Mouse (Mus musculus) right cerebral cortex, postnatal 25 days (tissue): ENCODE data around the gene Lamtor1.

Source experiments
- DNase-seq: peaks from one replicate; pipeline ENCODE4 v3.0.0; 2022

Lamtor1 gene

DNA sequence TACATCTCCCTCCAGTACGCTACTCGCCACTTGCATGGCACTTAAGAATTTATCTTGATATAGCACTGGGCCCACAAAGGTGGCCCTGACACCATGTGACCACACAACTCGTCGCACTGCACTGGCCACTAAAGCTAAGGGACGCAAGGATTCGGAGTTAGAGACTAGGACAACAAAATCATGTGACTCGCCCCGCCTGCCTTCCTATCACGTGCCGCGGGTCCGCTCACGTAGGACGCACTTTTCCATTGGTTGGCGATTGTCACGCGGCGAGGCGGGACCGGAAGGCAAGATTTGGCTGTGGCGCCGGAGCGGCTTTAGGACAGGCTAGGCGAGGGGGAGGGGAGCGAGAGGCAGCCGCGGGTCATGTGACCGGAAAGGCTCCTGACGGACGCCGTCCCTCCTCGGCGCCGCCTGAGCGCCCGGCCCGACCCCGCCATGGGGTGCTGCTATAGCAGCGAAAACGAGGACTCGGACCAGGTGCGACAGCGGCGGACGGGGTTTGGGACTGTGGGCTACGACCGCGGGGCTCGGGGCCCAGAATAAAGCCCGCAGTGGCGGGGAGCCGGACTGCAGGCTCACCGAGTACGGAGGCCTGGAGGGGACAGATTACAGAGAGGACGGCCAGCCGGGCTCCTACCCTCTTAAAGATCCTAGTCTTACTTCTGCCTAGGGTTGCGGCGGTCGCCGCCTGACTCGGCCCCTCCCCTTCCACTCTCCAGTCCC lies at the start of gene Lamtor1:
TSS of gene Lamtor1 (plus strand) at position 344 of the 726 bp plus-strand sequence.
- DNase-seq, result peak; percentile 100

GRCm38 (mm10) chr7:101857094-101857493 lies 48.6 kb upstream of the Lamtor1 start, which contains the start of gene Folr2:
Gene Folr2, minus strand, starts transcription at chr7:101857194.
- no peak for DNase-seq

GRCm38 (mm10) chr7:101858362-101858761 lies 47.3 kb upstream of the Lamtor1 start:
- DNase-seq, result no peak

GRCm38 (mm10) chr7:101860978-101861377 lies 44.7 kb upstream of the Lamtor1 start:
- DNase-seq, result no peak

DNA sequence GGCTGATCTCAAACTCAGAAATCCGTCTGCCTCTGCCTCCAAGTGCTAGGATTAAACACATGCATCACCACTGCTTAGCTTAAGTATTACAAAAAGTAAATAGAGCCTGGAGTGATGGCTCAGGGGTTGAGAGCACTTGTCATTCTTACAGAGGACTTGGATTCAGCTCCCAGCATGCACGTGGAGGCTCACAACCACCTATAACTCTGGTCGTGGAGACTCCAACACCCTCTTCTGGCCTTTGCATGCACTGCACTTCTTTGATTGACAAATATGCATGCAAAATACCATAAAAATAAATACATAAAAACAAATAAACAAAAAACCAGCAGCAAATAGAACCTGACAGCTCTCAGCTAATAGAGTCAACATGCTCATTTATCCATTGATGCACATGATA lies 43.4 kb upstream of the Lamtor1 start:
- no peak for DNase-seq

GRCm38 (mm10) chr7:101863415-101863814 lies 42.3 kb upstream of the Lamtor1 start, which contains the start of gene Anapc15:
Gene Anapc15, plus strand, starts transcription at chr7:101863715.
- no peak for DNase-seq

DNA sequence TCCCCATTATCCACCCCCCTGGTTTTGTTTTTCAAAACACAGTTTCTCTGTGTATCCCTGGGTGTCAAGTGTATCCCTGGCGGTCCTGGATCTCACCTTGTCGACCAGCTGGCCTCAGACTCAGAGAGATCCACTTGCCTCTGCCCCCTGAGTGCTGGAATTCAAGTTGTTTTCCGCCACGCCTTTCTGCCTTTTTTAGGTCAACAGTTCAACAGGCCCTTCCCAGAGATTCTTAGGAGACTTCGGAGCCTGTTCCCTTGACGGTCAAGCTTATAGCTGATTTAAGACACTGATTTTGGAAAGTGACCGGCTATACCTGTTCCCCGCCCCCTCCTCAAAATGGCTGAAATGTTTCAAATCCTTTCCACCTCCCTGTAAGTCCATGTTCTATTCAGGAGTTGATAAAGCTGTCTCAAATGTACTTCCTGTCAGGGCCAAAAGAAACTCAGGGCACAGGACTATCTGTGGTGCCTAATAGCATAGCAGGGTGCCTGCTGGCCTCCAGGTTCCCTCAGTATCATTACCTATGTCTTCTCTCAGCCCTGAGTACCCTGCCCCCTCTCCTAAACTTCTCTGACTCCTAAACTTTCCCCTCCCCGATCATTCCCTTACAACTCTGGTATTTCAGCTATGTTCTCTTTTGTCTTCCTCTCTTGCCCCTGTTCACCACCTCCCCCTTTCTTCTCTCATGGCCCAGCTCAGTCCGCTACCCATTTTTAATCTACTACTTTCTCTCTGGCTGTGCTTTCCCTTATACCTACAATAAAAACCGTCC lies 39.0 kb upstream of the Lamtor1 start:
- DNase-seq, result no peak

- no peak for DNase-seq
These were observed 38.2 kb upstream of the Lamtor1 start for GRCm38 (mm10) chr7:101867482-101867881.

- DNase-seq, result no peak
These were observed 37.2 kb upstream of the Lamtor1 start for GRCm38 (mm10) chr7:101868241-101869162.

DNA sequence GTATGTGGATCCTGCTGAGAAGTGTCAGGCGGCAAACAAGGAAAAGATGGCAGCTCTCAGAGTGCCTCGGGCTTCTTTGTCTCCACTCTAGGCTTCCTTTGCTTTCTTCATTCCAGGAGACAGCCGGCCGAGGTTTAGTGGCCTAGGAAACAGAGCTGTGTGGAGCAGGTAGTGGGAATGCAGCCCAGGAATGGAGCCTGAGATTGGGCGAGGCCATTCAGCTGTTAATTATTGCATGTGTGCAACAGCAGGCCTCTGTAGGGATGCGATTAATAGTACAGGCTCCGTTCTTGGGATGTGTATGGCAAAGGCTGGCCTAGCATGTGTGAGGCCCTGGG lies 36.6 kb upstream of the Lamtor1 start:
- no peak for DNase-seq

GRCm38 (mm10) chr7:101870629-101871028 lies 35.1 kb upstream of the Lamtor1 start, which contains the start of gene Folr1:
Gene Folr1, minus strand, starts transcription at chr7:101870788.
- DNase-seq, result no peak

- no peak for DNase-seq
These were observed 34.4 kb upstream of the Lamtor1 start for GRCm38 (mm10) chr7:101871296-101871695.

- DNase-seq, result no peak
These were observed 29.7 kb upstream of the Lamtor1 start for GRCm38 (mm10) chr7:101875978-101876377.

DNA sequence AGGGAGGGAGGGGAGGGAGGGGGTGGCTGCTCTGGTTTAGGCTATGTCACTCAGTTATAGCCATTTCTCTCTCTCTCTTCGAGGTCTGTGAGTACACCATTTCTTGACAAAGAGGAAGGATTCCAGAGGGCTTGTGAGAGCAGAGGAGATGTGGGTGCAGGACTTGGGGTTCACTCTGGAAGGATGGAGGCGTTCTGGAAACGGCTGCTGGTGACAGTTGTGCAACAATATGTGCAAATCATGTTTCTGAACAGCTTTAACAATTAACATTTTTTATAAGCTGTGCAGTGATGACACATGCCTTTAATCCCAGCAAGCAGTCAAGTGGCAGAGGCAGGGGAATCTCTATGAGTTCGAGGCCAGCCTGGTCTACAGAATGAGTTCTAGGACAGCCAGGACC lies 24.8 kb upstream of the Lamtor1 start:
- DNase-seq, result no peak

DNA sequence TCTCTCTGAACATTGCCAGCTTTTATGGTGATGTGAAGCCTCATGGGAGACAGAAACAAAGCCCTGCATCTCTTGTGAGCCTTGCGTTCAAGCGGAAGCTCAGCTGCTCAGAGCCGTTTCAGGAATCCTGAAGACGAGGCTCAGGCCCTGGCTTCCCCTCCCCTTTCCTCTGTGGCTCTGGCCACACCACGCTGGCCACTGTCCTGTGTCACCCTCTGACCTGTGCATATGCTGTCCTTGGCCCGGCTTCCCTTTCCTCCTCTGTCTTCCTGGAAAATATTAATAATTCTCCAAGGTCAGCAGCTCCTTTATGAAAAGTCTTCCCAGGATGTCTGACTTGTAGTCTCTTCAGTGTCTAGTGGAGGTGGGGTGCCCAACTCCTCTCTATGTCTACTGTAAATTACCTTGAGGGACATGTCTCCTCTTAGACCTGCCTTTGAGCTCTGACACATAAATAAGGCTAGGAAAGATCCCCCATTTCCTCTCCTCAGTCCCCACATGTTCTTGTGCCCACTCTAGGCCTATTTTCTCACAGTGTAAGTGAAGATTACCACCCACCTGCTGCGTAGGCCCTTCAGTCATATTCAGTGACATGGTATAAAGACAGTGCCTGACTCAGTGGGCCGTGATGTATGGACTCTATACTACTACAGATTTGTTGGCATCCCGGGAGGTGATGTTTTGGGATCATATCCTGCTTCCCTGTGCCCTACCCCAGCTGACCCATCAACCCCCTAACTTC lies 23.1 kb upstream of the Lamtor1 start:
- no peak for DNase-seq

- DNase-seq, result no peak
These were observed 21.5 kb upstream of the Lamtor1 start for GRCm38 (mm10) chr7:101884160-101884559.

GRCm38 (mm10) chr7:101886274-101886673 lies 19.4 kb upstream of the Lamtor1 start:
- no peak for DNase-seq

DNA sequence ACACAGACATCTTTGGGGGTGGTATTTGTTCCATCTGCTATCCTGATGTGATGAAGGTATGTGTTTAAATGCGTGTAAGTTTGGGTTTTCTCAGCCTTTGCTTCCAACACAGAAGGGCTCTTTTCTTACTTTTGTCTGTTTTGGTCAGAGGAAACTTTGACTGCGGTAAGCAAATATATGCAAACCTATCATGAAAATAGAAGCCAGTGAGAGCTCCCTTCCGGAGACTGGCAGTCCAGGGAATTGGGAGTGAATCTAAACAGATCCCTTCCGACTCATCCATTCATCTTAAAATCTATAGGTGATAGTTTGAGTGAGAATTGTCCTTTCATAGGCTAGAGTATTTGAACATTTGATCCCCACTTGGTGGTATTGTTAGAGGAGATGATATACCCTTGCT lies 17.2 kb upstream of the Lamtor1 start:
- no peak for DNase-seq

DNA sequence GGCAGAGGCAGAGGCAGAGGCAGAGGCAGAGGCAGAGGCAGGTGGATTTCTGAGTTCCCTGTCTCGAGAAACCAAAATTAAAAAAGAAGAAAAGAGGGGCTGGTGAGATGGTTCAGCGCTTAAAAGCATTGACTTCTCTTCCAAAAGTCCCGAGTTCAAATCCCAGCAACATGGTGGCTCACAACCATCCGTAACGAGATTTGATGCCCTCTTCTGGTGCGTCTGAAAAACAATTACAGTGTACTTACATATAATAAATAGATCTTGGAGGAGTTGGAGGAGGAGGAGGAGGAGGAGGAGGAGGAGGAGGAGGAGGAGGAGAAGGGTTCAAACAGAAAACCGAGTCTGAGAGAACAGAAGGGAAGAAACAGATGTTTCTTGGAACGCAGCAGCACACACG lies 10.0 kb upstream of the Lamtor1 start:
- no peak for DNase-seq

DNA sequence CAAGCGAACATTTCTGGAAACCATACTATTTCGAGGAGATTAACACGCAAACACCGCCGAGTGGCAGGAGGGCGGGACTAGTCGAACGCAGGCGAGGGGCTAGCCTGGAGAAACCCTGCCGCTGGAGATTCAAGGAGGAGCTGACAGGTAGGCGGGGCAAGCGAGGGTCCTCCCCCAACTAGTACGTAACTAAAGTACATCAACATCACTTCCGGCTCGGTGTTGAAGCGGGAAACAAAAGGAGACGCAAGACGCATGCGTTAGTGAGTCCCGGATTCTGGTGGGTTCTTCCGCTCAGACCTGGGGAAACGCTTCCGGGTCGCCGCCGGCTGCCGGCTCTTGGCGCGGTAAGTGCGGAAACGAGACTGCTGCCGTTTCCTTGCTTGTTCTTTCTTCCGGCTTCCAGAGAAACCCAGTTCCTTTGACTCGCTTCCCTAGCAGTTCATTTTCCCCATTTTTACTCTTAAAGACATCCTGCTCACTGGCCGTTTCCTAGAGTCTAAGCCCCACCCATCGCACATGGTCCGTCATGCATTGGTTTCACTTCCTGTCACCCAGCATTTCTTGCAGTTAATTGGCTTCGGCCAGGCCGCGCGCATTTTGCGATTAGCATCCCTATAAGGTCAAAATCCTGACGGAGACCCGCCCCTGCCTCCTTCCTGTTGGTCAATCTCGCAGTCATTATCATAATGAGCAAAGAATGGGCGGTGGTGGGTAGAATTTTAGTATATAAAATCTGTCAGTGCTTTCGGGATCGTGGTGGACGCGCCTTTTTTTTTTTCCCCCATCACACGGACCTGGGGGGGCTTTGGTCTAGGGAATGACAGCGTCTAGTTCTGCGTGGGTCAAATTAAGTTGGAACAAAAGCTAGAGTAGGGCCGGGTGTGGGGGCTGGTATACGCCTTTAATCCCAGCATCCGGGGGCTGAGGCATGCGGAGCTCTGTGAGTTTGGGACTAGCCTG lies 9.3 kb upstream of the Lamtor1 start:
- peak; percentile 95 for DNase-seq
